Mouse (Mus musculus) layer of hippocampus, adult 9-11 months (tissue): ENCODE results near the gene Tradd.

ENCODE experiments used
- DNase-seq: peaks from one replicate; pipeline ENCODE4 v3.0.0; 2022

Tradd gene

GRCm38 (mm10) chr8:105269075-105269458 is 4.7 kb upstream of the Tradd start:
- DNase-seq: no peak

GRCm38 (mm10) chr8:105268342-105269074 is 4.1 kb upstream of the Tradd start:
- DNase-seq: peak; percentile 88

- DNase-seq: no peak
These were observed 2.4 kb upstream of the Tradd start for GRCm38 (mm10) chr8:105266775-105267174.

DNA sequence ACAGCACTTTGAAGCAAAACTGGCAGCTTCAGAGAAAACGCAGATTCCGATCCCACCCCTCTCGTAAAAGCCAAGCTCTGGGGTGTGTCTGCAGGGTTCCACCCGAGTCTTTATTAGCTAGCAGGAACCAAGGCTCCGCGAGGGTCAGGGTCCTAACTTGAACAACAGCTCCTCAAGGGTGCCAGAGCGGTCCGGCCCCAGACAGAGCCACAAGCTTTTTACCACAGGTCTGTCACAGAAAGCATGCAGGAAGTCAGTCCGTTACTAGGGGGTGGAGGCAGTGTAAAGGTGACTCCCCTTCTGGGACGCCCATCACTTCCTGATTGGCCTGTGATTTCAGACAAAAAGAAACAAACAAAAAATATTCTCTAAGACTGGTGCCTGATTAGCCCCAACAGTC is 719 bp upstream of the Tradd start:
- DNase-seq: no peak

- DNase-seq: no peak
These were observed 1.0 kb downstream of the Tradd start for GRCm38 (mm10) chr8:105263244-105263912.

GRCm38 (mm10) chr8:105261326-105261980 is 3.0 kb downstream of the Tradd start:
- no peak for DNase-seq

DNA sequence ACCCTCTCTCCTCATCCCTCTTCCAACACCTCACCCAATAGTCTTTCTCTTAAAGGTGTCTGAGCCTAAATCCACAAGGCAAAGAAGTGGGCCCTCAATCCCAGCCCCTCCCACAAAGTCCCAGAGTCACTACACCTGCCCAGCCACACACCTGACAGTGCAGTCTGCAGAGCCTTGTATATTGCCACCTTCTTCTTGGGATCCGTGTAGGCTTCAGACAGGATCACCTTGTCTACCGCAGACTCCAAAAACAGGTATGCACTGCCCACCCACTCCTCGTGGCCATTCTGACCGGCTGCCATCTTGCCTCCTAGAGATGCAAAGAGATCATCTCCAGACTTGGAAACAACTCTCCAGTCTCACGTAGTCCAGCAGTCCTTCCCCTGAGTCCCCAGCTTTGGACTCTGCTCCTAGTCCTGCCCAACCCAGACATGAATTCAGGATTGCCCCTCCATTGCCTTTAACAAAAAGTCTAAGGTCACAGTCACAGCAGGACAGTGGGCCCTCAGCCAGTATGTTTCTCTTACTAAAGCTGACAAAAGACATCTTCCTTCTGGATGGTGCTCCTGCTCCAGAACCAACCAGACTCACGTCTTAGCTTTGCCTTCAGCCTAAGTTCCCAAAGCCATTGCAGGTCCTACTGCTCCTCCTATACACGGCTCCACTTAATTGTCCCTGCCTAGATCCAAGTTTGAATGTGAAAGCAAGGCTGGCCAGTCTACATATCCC is 3.9 kb downstream of the Tradd start:
- DNase-seq: no peak

DNA sequence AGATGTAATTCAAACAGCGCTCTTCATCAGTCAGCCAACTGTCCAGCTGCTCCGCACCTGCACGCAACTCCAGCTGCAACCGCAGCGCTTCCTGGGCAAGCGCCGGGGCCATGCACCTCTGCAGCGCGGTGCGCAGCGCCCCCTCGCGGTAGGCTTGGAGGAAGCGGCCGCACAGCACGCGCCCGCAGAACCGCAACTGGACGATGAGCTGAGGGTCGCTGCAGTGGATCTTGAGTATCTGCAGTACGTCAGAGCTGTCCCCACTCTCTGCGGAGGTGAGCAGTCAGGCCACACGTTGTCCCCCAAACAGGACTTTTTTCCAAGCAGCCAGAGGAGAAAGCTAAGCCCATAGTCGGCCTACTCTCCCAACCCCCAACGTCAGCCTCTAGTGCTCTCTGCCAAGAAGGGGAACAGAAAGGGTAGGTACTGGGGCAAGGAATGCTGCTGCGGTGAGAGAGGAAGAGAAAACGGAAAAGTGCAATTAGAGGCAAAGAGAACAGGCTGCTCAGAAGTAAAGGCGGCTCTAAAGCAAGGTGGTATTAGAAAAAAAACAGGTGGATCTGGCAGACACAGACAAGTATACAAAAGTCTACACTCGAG is 4.6 kb downstream of the Tradd start:
- no peak for DNase-seq

DNA sequence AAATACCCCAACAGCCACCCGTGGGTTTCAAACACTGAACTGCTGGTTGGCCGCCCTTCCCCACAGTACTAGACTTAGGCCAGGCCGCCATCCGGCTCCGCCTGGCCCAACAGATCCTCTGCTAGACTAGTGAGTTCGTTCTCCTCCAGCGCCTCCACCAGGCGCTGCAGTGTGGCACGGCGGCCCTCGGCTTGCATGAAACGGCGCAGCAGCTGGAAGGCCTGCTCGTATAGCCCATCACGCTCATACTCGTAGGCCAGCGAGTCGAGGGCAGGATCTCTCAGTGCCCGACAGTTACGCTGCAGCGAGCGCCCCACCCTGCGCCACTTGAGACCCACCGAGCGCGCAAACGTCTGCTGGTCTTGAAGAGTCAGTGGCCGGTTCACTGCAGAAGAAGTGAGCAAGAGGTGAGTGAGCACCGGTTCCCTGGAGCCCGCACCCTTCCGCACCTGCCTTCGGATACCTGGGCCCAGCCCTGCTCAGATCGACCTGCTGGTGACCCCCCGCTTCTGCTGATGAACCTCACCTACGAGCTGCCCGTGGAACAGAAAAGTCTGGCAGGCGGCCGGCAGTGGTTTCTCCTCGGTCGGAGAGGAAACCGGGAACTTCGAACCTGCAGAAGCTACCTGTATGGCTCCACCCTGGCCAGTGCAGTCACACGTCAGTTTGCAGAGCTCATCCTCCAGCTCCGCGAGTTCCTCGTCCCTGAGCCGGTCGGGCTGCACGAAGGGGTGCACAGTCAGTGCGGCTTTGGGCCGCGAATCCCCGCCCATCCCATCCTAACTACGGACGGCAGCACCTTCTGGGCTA is 5.3 kb downstream of the Tradd start:
- no peak for DNase-seq

DNA sequence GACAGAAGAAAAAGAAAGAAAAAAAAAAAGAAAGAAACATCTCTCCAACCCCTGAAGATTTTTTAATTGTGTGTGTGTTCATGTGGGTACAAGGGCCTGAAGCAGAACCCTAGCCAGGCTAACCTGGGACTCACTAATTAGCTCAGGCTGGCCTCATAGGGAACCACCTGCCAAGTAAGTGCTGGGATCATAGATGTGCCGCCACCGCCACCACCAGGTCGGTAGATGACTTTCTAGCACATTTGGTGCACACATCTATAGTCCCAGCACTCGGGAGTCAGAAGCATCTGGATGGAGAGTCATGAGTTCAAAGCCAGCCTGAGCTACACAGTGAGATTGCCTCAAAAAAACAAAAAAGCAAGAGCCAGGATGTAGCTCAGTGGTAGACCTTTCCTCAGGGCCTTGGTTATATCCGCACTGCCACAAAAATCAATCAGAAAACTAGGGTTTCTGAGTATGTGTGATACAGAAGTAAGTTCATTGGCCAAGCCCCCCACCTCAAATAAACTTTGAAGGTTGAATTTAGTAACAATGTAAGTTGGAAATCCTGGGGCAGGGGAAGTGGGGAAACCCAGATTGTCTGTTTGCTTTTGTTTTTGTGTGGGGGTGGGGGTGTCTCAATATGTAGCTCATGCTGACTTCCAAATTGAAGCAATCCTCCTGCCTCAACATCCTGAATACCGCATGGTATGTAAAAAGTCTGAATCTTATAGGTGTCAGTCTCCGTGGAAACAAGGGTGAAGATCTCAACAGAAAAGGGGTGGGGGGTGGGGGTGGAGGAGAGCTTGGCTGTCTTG is 6.9 kb downstream of the Tradd start:
- DNase-seq: no peak

DNA sequence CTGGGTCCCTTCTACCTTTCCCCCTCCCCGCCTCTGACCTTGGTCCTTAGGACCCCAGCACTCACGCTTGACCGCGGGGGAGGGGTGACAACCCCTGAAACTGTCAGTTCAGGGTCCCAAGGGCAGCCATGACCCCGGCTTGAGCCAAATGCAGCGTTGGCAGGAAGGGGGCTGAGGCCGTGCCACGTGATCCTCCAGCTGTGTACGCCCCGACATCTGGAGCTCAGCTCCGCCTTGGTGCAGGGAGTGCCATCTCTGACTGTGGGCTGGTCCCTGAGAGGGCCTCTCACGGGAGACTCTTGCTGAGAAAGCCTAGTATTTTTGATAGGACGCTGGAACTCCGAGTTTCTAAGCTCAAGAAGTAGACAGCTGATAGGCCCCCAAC is 9.5 kb downstream of the Tradd start, which contains the start of gene B3gnt9:
TSS of gene B3gnt9 (minus strand) at position 188 of the 385 bp plus-strand sequence.
- peak; percentile 74 for DNase-seq

GRCm38 (mm10) chr8:105254152-105254965 is 10.1 kb downstream of the Tradd start:
- peak; percentile 89 for DNase-seq

- DNase-seq: no peak
These were observed 10.7 kb downstream of the Tradd start for GRCm38 (mm10) chr8:105253766-105254151.

DNA sequence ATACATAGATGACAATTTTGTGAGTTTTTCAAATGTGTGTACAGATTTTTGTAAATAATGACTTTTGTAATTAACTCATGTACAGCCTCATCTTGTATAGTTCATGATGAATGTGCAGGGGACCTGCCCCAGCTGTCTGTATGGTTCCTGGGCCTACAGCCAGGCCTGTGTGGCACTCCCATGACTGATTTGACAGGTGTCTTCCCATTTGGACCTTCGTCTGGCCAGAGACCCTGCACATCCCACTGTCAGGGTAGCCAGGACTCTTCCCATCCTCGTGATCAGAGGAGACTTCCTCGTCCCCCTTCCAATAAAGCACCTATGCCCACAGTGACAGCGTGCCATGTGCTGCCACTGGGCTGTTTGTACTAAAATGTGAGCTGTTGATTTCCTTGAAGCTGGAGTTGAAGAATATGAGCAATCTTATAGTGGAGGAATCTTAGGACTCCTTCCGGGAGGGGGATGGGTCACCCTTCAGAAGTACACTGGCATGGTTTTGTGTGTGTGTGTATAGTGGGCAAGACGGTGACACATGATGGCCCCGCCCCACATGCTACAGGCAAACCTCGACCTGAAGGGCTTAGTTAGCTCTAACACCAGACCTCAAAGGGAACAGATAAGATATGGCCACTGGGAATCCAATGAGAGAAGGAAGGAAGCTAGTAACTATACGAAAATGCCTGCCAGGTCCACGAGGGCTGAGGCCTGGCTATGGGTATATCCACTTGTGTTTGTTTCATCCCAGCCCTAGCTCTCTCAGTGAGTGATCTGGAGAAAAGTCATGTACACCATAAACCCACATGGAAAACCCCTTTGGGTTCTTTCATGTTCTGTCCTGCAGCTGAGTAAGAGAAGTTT is 11.5 kb downstream of the Tradd start:
- no peak for DNase-seq

GRCm38 (mm10) chr8:105251954-105252353 is 12.5 kb downstream of the Tradd start:
- no peak for DNase-seq

- DNase-seq: no peak
These were observed 23.4 kb downstream of the Tradd start for GRCm38 (mm10) chr8:105241016-105241415.

GRCm38 (mm10) chr8:105237442-105238142 is 26.8 kb downstream of the Tradd start:
- no peak for DNase-seq

GRCm38 (mm10) chr8:105235206-105235605 is 29.2 kb downstream of the Tradd start:
- DNase-seq: no peak
